Mouse (Mus musculus) CH12.LX (cell line): ENCODE results near the gene Hmcn1.

Experiments
- CTCF ChIP-seq, 2 experiments: IDR thresholded peaks in 1 of 2; conservative IDR thresholded peaks in 1 of 2; 2 replicates each; pipeline ENCODE4 v1.5.1; 2011 to 2012; ENCODE audit warnings: low read depth in 2 of 2, low read length in 2 of 2, improper control_type of control experiment in 1 of 2, inconsistent platforms in 1 of 2, mild to moderate bottlenecking in 1 of 2, moderate library complexity in 1 of 2
- E2F4 ChIP-seq: IDR thresholded peaks from 2 replicates; pipeline ENCODE4 v1.6.1; 2011; ENCODE audit warnings: low read depth, low read length, improper control_type of control experiment; ENCODE audit not compliant: insufficient replicate concordance
- ELF1 ChIP-seq: IDR thresholded peaks from 2 replicates; pipeline ENCODE4 v1.6.1; 2014; ENCODE audit warnings: low read depth, mild to moderate bottlenecking, inconsistent platforms, low read length, improper control_type of control experiment
- HCFC1 ChIP-seq: IDR thresholded peaks from 2 replicates; pipeline ENCODE4 v1.6.1; 2012; ENCODE audit warnings: low read depth, mild to moderate bottlenecking, inconsistent platforms, low read length, improper control_type of control experiment
- MEF2A ChIP-seq: IDR thresholded peaks from 2 replicates; pipeline ENCODE4 v1.6.1; 2014; ENCODE audit warnings: low read depth, mild to moderate bottlenecking, inconsistent platforms, low read length, improper control_type of control experiment, borderline replicate concordance
- MXI1 ChIP-seq: IDR thresholded peaks from 2 replicates; pipeline ENCODE4 v1.6.1; 2011; ENCODE audit warnings: mild to moderate bottlenecking, low read depth, low read length, improper control_type of control experiment
- POLR2A ChIP-seq: IDR thresholded peaks from 2 replicates; pipeline ENCODE4 v1.6.1; 2011; ENCODE audit warnings: low read depth, mild to moderate bottlenecking, improper control_type of control experiment, low read length
- RCOR1 ChIP-seq: conservative IDR thresholded peaks from 2 replicates; pipeline ENCODE4 v1.6.1; 2012; ENCODE audit warnings: low read depth, mild to moderate bottlenecking, inconsistent platforms, low read length, improper control_type of control experiment
- ZC3H11A ChIP-seq: IDR thresholded peaks from 2 replicates; pipeline ENCODE4 v1.6.1; 2012; ENCODE audit warnings: low read depth, mild to moderate bottlenecking, inconsistent platforms, low read length, improper control_type of control experiment

GRCm38 (mm10) chr1:151034993-151035592 lies 41.9 kb upstream of the Hmcn1 start:
- no peak for TF ChIP-seq POLR2A
- TF ChIP-seq HCFC1: no peak
- TF ChIP-seq MXI1: no peak
- TF ChIP-seq MEF2A: no peak
- peak; percentile 45; the same call in 1 of the 2 replicates for TF ChIP-seq ZC3H11A
- no peak for TF ChIP-seq ELF1
- peak; percentile 75 to 85 for TF ChIP-seq CTCF (conservative IDR thresholded peaks at IDR 0.05 in 1 of 2, IDR thresholded peaks at IDR 0.05 in 1 of 2; ENCODE audit: low read depth in 2 of 2, low read length in 2 of 2)
- TF ChIP-seq RCOR1: no peak
- no peak for TF ChIP-seq E2F4
